Mouse (Mus musculus) cerebellum, adult 2 months (tissue): ENCODE measurements around the gene Tbc1d8b.

Experiments
- CTCF ChIP-seq: fragments of 200-500 bp; IDR thresholded peaks from 2 replicates; pipeline ENCODE4 v1.5.1; 2011; ENCODE audit warnings: low read depth, mild to moderate bottlenecking, control low read depth, low read length, moderate library complexity, borderline replicate concordance; ENCODE audit not compliant: insufficient read depth
- POLR2A ChIP-seq: fragments of 200-500 bp; IDR thresholded peaks from 2 replicates; pipeline ENCODE4 v1.6.1; 2011; ENCODE audit warnings: low read length, control low read depth, borderline replicate concordance; ENCODE audit not compliant: insufficient read depth

- TF ChIP-seq CTCF (no peak), POLR2A (no peak)
These were observed 44.4 kb upstream of the Tbc1d8b start for GRCm38 (mm10) chrX:139640418-139640817.
